Mouse (Mus musculus): ENCODE data around the gene Trmu.
"Not testable (repeated sequence)": the region's sequence is repeated elsewhere in the genome, so short reads cannot be mapped to it uniquely, and the experiment has no call there.

The Trmu gene

DNA sequence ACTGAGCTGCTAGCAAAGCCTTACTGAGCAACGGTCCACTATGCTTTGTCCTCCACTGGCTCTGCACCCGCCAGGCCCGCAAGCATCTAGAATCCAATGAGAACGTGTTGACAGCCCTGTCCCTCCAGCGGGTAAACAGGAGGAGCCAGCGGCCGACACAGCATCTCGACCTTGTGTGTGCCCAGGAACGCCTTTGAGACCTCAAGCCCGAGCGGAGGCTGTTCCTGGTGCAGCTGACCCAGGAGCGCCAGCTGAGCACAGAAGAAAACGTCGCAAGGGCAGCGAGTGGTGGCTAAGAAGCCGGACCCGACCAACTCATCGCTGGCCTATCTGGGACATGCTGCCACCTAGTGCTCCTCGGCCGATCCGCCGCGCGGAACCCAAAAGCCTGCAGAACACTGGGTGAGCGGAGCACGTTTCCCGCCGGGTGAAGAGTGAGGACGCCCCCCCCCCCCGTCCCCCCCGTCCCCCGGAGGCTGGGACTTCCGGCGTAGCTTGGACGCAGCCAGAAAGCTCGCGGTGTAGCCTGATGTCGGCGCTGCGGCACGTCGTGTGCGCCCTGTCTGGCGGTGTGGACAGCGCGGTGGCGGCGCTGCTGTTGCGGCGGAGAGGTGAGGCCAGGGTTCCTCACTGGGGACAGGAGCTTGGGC is at the start of gene Trmu:
TSS of gene Trmu (plus strand) at position 465 of the 650 bp plus-strand sequence.
- peak; percentile 86 for DNase-seq (ENCODE audit: low read depth, low spot score)

DNA sequence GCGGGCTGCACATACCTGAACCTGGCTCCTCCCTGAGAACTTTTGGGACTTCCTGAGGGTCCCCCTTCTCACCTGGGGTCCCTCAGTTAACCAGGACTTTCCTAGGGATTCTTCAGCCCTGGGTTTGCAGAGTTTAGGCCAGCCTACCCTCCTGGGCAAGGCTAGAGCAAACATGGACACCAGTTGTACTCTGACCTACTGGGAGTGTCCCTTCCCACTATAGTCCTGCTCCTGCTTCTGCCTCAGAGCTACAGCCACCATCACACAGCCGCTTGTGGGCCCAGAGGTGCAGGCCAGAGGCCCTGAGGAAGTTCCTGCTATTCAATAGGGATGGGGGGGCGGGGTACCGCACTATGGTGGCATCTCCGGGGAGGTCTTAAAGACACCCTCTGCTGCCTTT is 49.6 kb upstream of the Trmu start:
- no peak for DNase-seq (ENCODE audit: low read depth, low spot score)

DNA sequence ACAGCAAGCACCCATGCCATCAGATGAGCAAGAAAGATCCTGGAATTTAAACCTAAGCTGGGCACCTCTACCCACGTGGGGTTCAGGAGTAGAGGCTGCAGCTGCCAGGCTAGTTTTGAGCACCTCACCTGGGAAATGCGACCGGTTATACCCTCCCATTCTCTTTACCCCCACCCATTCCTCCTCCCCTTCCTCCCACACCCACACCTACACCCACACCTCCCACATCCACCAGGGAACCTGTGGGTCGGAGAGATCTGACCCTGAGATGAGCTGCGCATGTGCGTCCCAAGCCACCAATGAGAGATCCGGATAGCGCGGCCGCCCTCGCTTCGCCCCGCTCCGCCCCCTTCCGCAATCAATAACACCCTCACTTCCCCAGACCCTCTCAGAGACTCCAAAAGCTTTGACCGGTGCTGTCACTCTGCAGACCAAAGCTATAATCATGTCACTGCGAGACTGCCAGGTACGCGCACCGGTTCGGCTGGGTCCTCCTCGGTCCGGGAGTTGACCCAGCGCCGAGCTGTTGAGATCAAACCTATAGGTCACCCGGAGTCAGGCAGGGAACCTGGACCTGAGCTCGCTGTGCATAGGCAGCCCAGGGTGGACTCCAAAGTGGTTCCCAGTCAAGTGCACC is 47.0 kb upstream of the Trmu start, which contains the start of gene Ttc38:
TSS of gene Ttc38 (plus strand) at position 353 of the 637 bp plus-strand sequence.
- peak; percentile 49 for DNase-seq (ENCODE audit: low read depth, low spot score)

DNA sequence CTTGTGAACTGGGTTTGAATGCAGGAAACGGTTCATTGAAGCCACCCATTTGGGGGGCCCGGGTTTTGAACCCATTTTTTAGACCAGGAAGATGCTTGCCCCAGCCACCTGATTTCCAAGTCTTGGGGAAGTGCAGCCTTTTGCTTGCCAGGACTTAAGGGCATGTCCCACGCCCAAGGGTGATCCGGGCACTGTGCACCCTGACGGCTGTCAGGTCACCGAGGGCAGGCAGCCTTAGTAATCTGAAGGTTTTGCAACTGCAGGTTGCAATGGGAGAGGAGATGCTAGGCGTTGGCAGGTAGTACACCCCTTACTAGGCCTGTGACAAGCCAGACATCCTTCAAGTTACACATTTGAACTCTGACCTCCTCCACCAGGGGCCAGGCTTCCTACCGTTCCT is 46.5 kb upstream of the Trmu start:
- no peak for DNase-seq (ENCODE audit: low read depth, low spot score)

DNA sequence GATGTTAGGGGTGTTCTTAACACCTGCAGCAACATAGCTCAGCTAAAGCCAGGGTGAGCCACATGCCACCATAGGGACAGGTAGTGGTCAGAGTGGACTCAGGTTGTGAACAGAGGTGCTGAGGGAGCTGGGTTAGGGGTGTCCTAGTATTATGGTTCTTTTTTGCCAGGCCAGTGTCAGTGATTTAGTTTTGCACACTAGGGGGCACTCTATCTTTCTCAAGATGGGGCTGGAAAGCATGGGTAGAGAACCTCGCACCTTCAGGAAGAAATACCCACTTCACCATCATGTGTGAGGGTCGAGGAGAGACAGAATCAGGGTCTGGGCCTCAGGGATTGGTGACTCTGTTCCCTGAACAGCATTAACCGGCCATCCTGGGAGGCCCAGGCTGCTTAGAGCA is 43.8 kb upstream of the Trmu start:
- peak; percentile 13 for DNase-seq (ENCODE audit: low read depth, low spot score)

DNA sequence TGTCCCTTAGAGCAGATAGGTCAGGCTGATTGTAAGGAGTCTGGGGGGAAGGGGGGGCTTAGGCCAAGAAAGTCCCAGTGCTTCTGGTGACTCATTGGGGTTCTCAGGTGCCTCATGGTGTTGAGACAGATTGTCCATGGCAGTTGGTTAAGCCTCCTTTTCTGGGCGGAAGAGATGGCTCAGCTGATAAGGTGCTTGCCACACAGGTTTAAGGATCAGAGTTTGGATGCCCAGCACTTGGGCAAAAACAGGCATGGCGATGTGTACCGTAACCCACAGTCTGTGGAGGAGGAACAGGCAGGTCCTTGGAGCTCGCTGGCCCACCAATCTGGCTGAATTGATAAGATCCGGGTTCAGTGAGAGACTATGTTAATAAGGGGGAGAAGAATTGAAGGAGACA is 42.2 kb upstream of the Trmu start:
- DNase-seq (ENCODE audit: low read depth, low spot score) = no peak

DNA sequence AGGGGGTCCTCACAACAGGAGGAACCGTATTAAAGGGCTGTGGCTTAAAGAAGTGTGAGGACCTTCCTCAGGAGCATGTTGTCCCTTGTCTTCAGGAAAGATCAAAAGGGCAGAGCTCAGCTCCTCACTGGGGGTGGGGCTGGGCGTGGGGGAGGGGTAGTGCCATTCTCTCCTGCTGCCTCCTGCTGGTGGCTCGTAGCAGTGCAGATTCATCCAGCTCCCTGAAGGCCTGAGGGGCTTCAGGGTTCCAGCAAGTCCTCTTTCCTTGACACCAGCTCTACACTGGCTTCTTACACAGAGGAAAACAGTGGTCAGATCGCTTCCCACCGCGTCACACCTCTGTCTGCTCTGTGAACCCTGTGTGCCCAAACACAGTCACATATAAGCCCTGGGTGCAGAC is 38.1 kb upstream of the Trmu start:
- DNase-seq (ENCODE audit: low read depth, low spot score) = no peak

DNA sequence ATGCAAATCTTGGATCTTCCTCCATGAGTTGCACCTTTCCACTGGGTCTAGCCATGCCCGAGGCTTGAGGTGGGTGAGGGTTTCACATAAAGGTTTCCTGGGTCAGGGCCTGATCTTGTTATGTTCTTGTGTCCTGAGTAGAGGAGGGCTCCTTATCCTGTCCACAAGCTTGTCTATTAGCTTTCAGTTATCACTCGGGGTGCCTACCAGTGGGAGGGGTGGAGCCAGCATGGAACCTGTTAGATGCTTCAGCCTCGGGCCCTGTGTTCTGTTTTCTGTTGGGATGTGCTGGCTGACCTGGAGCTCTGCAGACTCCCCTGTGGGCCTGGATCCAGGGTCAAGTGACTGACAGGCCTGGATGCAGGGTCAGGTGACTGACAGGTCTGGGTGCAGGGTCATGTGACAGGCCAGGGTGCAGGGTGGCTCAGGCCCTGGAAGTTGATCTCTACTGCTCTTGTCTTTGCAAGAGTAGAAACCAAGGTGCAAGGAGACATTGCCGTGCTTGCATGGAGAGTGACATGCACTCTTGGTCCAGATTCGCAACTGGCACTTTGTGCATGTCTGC is 37.2 kb upstream of the Trmu start:
- no peak for DNase-seq (ENCODE audit: low read depth, low spot score)

DNA sequence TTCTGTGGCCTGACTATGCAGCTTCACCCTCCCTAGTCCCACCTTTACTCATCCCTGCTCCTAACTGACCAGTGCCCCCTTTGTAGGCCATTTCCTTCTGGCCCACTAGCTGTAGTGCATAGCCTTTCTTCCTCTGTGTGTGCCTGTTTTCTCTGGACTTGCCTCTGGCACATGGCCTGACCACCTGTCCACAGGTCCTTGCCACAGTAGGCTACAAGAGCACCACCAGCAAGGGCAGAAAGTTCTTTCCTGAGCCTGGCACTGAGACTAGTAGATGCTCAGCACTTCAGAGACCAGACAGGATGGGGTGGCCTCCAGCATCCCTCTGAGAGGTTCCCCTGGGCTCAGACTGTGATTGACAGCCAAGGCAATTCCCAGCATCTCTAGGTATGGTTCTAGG is 34.0 kb upstream of the Trmu start:
- DNase-seq (ENCODE audit: low read depth, low spot score) = no peak

DNA sequence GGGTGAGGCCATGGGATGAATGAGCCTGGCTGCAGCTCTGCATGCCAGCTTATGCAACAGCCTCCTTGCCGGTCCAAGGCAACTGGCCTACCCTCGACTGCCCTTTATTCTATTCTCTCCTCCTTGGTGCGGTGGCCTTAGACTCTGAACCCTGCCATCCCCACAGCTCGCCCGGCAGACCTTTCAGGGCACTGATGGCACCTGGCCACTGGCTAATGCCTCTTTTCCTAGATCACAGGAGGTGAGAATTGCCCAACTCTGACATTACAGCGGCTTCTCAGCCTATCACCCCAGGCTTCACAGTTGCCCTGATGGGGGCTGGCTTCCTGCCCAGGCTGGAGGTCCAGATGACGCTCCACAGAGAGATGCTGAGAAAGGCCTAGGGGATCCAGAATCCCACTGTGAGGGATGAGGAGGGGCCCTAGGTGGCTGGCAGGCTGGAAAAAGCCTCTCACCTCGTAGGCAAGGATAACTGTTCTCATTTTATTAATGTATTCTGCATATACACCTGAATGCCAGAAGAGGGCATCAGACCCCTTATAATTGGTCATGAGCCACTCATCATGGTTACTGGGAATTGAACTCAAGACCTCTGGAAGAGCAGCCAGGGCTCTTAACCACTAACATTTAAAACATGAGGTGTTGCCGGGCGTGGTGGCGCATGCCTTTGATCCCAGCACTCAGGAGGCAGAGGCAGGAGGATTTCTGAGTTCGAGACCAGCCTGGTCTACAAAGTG is 27.3 kb upstream of the Trmu start:
- peak; percentile 15 for DNase-seq (ENCODE audit: low read depth, low spot score)

DNA sequence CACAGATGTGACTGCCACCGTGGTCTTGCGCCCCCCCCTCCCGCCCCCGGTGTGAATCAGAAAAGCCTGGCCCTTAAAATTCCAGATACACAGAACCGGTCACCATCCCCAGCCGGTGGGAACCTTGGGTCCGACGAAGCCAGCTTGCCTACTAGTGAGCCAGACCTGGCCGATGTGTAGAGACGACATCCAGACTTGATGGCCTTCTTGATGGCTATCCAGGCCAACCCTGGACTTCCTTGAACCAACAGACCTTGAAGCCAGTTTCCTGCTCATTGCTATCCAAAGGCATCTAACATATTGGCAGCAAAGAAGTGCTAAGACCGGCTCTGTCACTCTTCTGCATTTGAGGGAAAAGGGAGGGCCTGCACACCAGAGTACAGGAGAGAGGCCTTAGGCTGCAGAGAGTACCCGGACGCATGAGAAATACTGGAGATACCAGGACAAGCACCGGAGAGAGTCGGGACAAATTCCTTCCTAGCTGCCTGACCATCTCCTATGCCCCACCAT is 20.1 kb upstream of the Trmu start:
- DNase-seq (ENCODE audit: low read depth, low spot score) = no peak

DNA sequence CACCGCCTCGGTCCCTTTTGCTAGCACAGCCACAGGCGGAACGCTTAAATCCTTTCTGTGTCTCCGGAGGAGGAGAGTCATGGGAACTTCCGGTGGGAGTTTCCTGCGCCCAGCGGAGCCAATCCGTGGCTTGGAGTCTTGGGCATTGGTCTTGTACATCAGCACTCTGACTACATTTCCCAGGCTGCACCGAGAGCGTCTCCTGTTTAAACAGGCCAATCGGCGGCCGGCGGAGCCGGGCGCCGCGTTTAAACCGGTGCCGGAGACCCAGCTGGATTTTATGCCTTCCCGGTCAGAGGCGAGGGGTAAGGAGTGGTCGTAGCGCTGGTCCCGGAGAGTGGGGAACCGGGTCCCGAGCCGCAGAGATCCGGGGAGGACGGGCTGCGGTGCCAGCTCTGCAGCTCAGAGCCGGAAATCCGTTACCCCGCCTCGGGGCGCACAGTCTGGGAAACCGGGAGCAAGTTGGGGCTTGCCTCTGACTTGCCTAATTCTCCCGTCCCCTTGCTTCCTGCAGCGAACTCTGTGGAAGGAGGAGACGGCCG is 19.6 kb upstream of the Trmu start, which contains the start of gene Gtse1:
TSS of gene Gtse1 (plus strand) at position 256 of the 542 bp plus-strand sequence.
- DNase-seq (ENCODE audit: low read depth, low spot score) = peak; percentile 96

DNA sequence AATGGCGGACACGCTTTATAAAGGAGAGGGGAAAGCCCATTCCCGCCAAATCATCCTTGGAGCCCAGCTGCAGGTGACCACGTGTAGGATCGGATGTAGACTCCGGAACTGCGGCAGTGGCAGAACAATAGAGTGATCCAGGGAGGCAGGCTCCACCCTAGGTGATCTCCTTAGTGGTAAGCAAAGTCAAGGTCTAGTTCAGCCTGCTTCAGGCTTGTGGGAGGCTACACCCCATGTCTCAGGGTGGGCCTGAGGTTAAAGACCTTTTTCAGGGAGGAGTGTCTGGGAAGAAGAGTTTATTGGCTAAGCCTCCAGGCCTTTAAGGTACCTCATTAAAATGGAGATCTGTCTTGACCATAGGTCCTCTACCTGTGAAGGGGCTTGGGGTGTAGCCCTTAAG is 13.2 kb upstream of the Trmu start:
- DNase-seq (ENCODE audit: low read depth, low spot score) = not testable (repeated sequence)

DNA sequence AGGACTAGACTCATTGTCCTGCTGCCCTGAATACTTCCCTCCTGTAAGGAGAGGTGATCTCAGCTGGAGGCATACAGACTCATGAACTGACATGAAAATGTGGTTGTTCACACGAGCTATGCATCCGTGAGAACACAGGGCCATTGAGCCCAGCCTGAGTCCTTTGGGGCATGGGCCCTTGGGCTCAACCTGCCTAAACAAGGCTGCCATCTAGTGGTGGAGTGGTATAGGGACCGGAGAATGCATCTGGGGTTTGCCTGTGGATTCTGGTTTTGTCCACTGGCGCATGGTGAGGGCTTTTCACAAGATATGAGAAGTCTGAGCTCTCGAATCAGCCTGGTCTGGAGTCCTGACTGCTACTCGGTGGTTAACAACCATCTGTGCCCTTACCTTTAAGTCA is 11.4 kb upstream of the Trmu start:
- peak; percentile 79 for DNase-seq (ENCODE audit: low read depth, low spot score)

DNA sequence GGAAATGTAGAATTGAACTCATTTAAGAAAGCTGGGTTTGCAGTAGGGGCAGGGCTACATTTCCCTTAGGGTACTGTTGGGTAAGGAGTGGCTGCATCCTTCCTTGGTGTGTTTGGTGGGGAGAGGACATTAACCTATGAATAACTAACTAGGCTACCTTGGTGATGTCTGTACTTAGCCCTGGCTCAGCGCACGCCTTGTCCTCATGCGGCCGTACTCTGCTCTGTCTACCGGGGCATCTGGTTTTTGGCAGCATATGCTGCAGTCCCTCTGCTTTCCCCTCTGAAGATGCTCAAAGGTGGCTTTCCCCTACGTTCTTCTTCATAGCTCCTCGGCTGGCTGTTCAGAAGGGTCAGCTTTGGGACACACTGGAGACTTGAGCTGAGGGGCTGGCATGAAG is 1.8 kb upstream of the Trmu start:
- DNase-seq (ENCODE audit: low read depth, low spot score) = no peak

DNA sequence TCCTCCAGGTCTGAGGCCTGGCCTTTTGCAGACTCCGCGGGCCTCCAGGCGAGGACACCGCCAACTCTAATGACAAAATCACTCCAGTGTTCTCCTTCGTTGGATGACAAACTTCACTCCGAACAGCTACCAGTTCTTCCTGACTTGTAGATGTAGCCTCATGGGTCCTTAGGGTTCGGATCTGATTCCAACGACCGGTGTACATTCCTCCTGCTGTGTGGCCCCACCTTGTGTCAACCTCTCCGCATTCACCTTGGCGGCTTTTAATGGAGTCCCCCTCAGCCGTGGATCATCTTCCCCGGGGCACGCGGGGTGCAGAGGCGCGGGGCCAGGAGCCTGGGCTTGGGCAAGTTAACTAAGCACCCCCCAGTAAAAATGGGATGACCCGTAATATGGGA is 385 bp downstream of the Trmu start:
- no peak for DNase-seq (ENCODE audit: low read depth, low spot score)

DNA sequence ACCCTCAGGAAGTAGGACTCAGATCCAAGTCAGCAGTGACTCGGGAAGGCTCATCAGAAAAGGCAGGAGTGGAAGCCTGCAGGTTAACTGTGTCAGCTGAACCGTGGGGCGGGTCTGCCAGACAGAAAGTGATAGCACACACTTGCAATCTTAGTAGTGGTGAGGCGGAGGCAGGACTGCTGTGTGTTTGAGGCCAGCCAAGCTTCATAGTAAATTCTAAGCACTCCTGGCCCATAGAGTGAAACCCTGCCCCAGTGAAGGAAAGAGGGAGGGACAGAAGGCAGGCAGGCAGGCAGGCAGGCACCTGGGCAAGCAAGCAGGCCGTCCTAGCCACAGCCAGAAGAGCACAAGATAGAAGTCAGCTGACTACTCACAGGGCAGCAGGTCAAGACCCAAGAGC is 6.5 kb downstream of the Trmu start:
- DNase-seq (ENCODE audit: low read depth, low spot score) = no peak

DNA sequence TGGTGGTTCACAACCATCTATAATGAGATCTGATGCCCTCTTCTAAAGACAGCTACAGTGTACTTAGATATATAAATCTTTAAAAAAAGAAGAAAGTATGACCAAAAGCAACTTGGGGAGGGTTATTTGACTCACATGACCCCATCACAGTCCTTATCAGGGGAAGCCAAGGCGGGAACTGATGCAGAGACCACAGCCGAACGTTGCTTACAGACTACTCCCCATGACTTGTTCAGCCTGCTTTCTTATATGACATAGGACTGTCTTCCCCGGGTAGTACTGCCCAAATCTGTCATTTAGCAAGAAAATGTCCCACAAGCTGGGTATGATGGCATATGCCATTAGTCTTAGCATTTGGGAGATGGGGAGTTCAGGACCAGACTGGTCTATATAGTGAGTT is 10.1 kb downstream of the Trmu start:
- no peak for DNase-seq (ENCODE audit: low read depth, low spot score)

DNA sequence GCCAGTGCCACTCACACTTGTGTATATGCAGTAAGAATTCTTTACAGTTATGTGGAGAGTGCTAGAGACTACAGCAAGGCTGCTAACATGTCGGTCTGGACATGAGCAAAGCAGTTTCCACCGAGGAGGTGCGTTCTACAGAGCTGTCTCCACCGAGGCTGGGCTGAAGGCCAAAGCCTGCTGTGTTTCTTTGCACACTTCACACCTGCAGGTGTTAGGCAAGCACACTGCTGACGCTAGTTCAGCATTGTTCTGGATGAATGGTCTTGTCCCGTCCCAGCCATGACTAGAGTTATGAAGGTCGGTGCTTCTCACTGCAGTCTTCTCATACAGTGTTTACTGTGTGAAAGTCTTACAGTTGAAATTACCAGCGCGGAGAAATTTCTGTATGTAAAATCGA is 12.9 kb downstream of the Trmu start:
- no peak for DNase-seq (ENCODE audit: low read depth, low spot score)

DNA sequence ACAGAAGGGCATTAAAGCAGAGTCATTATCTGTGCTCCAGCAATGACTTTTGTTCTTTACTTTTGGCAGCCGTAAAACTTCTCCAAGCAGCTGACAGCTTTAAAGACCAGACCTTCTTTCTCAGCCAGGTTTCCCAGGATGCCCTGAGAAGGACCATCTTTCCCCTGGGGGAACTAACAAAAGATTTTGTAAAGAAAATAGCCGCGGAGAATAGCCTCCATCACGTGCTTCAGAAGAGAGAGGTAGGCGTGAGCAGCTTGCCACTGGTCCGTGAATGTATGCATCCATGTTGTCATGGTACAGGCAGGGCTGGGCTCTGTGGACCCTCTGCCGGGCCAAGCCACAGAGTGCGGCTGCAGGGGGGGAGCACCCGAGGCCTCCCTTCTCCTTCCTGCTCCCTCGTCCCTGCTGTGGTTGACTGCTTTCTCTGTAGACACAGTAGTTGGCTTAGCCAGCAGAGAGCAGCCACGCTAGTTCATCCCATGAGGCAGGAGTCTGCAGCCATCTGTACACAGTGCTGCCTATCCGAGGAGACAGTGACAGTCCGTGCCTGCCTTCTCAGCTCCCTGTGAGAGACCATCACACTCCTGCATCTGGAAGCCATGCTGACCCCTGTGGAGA is 13.5 kb downstream of the Trmu start:
- DNase-seq (ENCODE audit: low read depth, low spot score) = no peak

DNA sequence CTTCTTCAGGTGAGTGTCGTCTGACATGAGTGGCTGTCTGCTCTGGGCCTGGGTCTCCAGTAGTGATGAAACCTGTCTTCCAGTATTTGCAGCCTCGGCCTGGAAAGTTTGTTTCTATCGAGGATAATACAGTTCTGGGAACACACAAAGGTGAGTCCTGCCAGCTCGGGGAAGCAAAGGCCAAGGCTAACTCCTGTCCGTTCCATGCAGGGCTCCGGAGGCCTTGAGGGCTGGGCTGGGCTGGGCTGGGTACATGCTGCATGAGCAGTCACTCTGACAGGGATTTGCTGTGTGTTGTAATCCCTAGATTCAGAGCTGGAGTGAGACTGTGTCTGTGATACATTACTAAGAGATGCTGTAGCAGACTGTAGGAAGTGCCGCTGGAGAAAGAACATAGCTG is 14.8 kb downstream of the Trmu start:
- no peak for DNase-seq (ENCODE audit: low read depth, low spot score)

DNA sequence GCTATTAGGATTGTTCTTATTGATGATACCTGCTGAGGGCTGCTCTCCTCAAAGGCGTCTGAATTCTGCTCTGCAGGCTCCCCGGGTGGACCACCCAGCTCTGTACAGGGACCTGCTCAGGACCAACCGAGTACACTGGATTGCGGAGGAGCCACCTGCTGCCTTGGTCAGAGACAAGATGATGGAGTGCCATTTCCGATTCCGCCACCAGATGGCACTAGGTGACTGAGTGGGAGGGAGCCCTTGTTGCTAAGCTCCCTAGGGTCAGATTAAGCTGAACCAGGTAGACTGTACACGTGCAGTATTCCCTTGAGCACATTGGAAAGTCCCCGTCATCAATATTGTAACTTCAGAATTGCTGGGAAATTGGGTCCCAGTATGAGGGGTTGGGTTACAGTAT is 17.2 kb downstream of the Trmu start:
- peak; percentile 75 for DNase-seq (ENCODE audit: low read depth, low spot score)
